Mouse (Mus musculus) bone marrow, adult 2 months (tissue): ENCODE results near the gene Farp1.

Source experiments
- CTCF ChIP-seq: fragments of 200-500 bp; IDR thresholded peaks from 2 replicates; pipeline ENCODE4 v1.5.1; 2011; ENCODE audit warnings: low read length, control low read depth; ENCODE audit not compliant: control insufficient read depth, insufficient read depth
- POLR2A ChIP-seq: fragments of 200-500 bp; IDR thresholded peaks from 2 replicates; pipeline ENCODE4 v1.6.1; 2011; ENCODE audit warnings: low read depth, mild to moderate bottlenecking, control low read depth, low read length, borderline replicate concordance; ENCODE audit not compliant: control insufficient read depth

DNA sequence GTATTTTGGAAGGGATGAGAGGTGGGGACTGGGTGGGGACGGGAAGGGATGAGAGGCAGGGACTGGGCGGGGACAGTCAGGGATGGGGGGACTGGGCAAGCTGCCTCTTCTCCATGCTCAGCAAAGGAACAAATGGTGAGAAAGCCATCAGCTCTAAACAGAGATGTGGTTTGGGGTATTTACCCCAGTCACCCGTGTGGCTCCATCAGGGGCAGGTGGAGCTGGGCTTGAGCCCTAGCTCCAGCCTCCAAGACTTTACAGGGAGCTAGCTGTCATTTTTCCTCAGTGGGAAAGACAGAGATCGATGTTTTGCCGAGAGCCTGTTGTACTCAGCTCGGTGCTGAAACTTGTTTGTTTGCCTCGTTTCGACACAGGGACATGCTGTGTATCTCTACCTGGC is 148.0 kb downstream of the Farp1 start:
- no peak for TF ChIP-seq CTCF
- TF ChIP-seq POLR2A = no peak
